Mouse (Mus musculus): Measurements from ENCODE around the gene Qsox1.

The Qsox1 gene

GRCm38 (mm10) chr1:155742411-155743363 lies 70.0 kb downstream of the Qsox1 start:
- DNase-seq, result peak; percentile 15 to 38

- DNase-seq, result no peak
Measured at GRCm38 (mm10) chr1:155741988-155742387, 70.7 kb downstream of the Qsox1 start.

GRCm38 (mm10) chr1:155741378-155741945 lies 71.2 kb downstream of the Qsox1 start:
- DNase-seq, result no peak

GRCm38 (mm10) chr1:155740622-155741377 lies 71.9 kb downstream of the Qsox1 start:
- DNase-seq, result peak; percentile 23 to 39

GRCm38 (mm10) chr1:155737809-155738383 lies 74.8 kb downstream of the Qsox1 start:
- DNase-seq, result no peak

- no peak for DNase-seq
Measured at GRCm38 (mm10) chr1:155737017-155737808, 75.5 kb downstream of the Qsox1 start.

GRCm38 (mm10) chr1:155736096-155736825 lies 76.4 kb downstream of the Qsox1 start:
- no peak for DNase-seq

- DNase-seq, result no peak
Measured at GRCm38 (mm10) chr1:155731156-155731555, 81.5 kb downstream of the Qsox1 start.

GRCm38 (mm10) chr1:155729113-155729795 lies 83.4 kb downstream of the Qsox1 start:
- no peak for DNase-seq

GRCm38 (mm10) chr1:155727830-155728229 lies 84.9 kb downstream of the Qsox1 start:
- no peak for DNase-seq

Measured in lung, postnatal 4 days (tissue).